Mouse (Mus musculus) limb, embryonic 14.5 days (tissue): ENCODE data around the gene Rap1gap2. TPM values are rescaled to one million over a fixed set of nuclear protein-coding genes. Genes with fewer than 3 reads are reported as not detected.

Source experiments
- ATAC-seq: fragments of 200-750 bp; cut with Nextera tagmentation; 2 replicates; pipeline ENCODE4 v1.8.0; 2017; ENCODE audit warnings: low read depth, moderate number of reproducible peaks, moderate TSS enrichment; ENCODE audit not compliant: low FRiP score
- DNase-seq: peaks from one replicate; pipeline ENCODE4 v3.0.0-alpha.2; 2015; ENCODE audit warnings: low spot score
- H3K27ac ChIP-seq: fragments of 300-500 bp; sonication (generic); replicated peaks from 2 replicates; pipeline ENCODE4 v1.5.1; 2014; ENCODE audit warnings: low read depth, mild to moderate bottlenecking, low read length, moderate library complexity, mixed read lengths
- H3K27me3 ChIP-seq: fragments of 300-500 bp; sonication (generic); 2 replicates; pipeline ENCODE4 v1.6.1; 2014; ENCODE audit warnings: low read length, mixed read lengths; ENCODE audit not compliant: control insufficient read depth, insufficient read depth
- H3K36me3 ChIP-seq: fragments of 300-500 bp; sonication (generic); 2 replicates; pipeline ENCODE4 v1.6.1; 2014; ENCODE audit warnings: mild to moderate bottlenecking, low read length, moderate library complexity, mixed read lengths; ENCODE audit not compliant: control insufficient read depth, insufficient read depth
- H3K4me1 ChIP-seq: fragments of 300-500 bp; sonication (generic); 2 replicates; pipeline ENCODE4 v1.6.1; 2014; ENCODE audit warnings: antibody characterized with exemption, low read length, mixed read lengths; ENCODE audit not compliant: control insufficient read depth, insufficient read depth
- H3K4me2 ChIP-seq: fragments of 300-500 bp; sonication (generic); replicated peaks from 2 replicates; pipeline ENCODE4 v1.6.1; 2014; ENCODE audit warnings: low read depth, mild to moderate bottlenecking, low read length, moderate library complexity; ENCODE audit not compliant: severe bottlenecking
- H3K4me3 ChIP-seq: fragments of 300-500 bp; sonication (generic); replicated peaks from 2 replicates; pipeline ENCODE4 v1.5.1; 2014; ENCODE audit warnings: low read length
- H3K9ac ChIP-seq: fragments of 300-500 bp; sonication (generic); 2 replicates; pipeline ENCODE4 v1.6.1; 2014; ENCODE audit warnings: mild to moderate bottlenecking, low read depth, low read length, moderate library complexity; ENCODE audit not compliant: severe bottlenecking
- H3K9me3 ChIP-seq: fragments of 300-500 bp; sonication (generic); 2 replicates; pipeline ENCODE4 v1.6.1; 2016; ENCODE audit warnings: low read length; ENCODE audit not compliant: control insufficient read depth
- POLR2A ChIP-seq: fragments of 200-500 bp; IDR thresholded peaks from 2 replicates; pipeline ENCODE4 v1.8.0; 2012; ENCODE audit warnings: inconsistent platforms, mild to moderate bottlenecking, moderate library complexity, borderline replicate concordance; ENCODE audit not compliant: insufficient read depth, insufficient read length; ENCODE audit errors: extremely low read depth
- WGBS: fragments of 180-500 bp; shearing (Covaris S2); extraction: QIAGEN DNeasy Blood & Tissue Kit; methylation state at CpG from one replicate; pipeline ENCODE4 v1.1.7; 2014; 5-methylcytosine and 5-hydroxymethylcytosine counted together
- polyA plus RNA-seq, 2 experiments: library from polyadenylated mRNA; depleted of rRNA in 1 of 2; stranded (reverse) in 1 of 2; unstranded in 1 of 2; fragments of >200 nt; fragmentation: Nextera tagmentation in 1 of 2; extraction: Ambion mirVana in 1 of 2; gene quantifications; 2 replicates each; pipeline versions ENCODE4 v1.2.1 to v1.2.3; 2012 to 2014

Rap1gap2 gene
- polyA plus RNA-seq, 2 experiments: 1.1 to 4.1 TPM

- no peak for DNase-seq
- Histone ChIP-seq H3K9ac (no peak overlapping the region), H3K36me3 (no peaks in the 10 kb centered on the region), H3K27ac (no peak overlapping the region), H3K27me3 (no peaks in the 10 kb centered on the region), H3K4me3 (no peak overlapping the region), H3K4me2 (no peak overlapping the region), H3K4me1 (0 out of 2 replicates have a peak, but pooled peaks cover 2% of the 10 kb centered on the region), H3K9me3 (no peaks in the 10 kb centered on the region)
- no peak for ATAC-seq
- no peak for TF ChIP-seq POLR2A
Observed at GRCm38 (mm10) chr11:74501989-74502388, 108.7 kb downstream of the Rap1gap2 start.

DNA sequence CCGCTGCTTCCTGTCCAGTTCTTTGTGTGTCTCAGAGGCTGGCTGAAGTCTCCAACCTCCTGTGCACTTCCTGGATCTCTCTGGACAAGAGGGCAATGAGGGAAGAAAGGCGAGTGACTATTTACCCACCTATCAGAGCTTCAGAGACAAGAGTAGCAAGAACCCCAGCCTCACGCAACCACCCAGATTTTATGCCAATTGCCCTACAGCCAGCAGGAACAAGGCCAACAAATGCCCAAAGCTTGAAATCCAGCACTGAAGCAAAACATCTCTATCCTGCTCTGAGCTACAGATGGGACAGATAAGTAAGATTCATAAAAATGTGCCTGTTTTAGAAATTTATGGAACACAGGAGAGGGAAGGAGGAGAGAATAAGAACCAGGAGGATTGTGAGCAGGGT, 109.7 kb downstream of the Rap1gap2 start:
- Histone ChIP-seq H3K4me3 (no peak overlapping the region), H3K27ac (no peak overlapping the region), H3K9ac (no peak overlapping the region), H3K4me1 (0 out of 2 replicates have a peak, but pooled peaks cover 2% of the 10 kb centered on the region), H3K4me2 (no peak overlapping the region), H3K36me3 (no peaks in the 10 kb centered on the region), H3K9me3 (no peaks in the 10 kb centered on the region), H3K27me3 (no peaks in the 10 kb centered on the region)
- no peak for DNase-seq
- TF ChIP-seq POLR2A: no peak
- ATAC-seq: no peak
- 76% methylated on average over 3 of the region's 3 CpGs for WGBS

DNA sequence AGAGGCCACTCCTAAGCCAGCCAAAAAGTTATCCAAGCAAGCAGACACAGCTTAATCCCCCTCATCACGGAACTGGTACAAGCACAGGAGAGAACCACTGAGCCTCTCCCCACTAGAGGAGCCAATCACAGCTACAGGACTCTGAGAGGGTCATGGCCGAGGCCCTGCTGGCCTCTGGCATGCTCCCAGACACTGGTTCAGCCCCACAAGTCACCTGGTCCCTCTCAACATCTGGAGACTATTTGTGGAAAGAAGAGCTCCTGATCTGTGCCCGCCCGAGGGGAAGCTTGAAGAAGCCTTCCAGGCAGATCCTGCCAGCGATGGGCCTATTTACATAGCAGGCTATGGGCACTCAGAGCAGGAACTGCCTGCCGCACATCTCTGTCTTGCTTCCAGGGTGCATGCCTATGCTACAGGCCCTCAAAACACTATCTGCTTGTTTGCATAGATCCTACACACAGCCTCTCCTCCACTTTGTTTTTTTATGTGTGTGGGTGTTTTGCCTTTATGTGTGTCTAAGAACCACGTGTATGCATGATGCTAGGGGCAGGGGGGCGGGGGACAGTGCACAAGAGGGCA, 111.1 kb downstream of the Rap1gap2 start:
- no peaks in the 10 kb centered on the region for H3K36me3 ChIP-seq
- no peaks in the 10 kb centered on the region for H3K9me3 ChIP-seq
- 0 out of 2 replicates have a peak, but pooled peaks cover 2% of the 10 kb centered on the region for H3K4me1 ChIP-seq
- no peak overlapping the region for H3K4me2 ChIP-seq
- H3K9ac ChIP-seq: no peak overlapping the region
- DNase-seq: no peak
- WGBS: 41% methylated on average over 8 of the region's 8 CpGs
- TF ChIP-seq POLR2A: no peak
- no peak overlapping the region for H3K4me3 ChIP-seq
- no peak overlapping the region for H3K27ac ChIP-seq
- no peaks in the 10 kb centered on the region for H3K27me3 ChIP-seq
- no peak for ATAC-seq

DNA sequence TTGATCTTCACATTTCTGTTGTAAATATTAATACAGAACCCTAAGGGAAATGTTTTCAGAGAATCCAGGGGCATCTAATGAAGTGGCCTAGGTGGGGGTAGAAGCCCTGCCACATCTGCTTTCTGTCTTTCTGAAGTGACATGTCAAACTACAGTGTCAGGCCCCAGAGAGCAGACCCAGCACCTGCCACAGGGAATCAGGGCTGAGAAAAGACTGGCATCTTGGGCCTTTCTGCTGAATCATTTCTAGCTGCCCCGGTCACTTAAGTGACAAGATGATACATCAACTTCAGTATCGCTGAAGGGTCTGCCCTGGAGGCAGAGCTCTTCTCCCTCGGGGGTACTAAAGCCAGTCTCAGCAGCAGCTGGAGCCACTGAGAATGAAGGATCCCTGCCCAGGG, 111.7 kb downstream of the Rap1gap2 start:
- Histone ChIP-seq H3K9me3 (no peaks in the 10 kb centered on the region), H3K4me1 (0 out of 2 replicates have a peak, but pooled peaks cover 2% of the 10 kb centered on the region), H3K9ac (no peak overlapping the region), H3K36me3 (no peaks in the 10 kb centered on the region), H3K4me3 (no peak overlapping the region), H3K4me2 (no peak overlapping the region), H3K27ac (no peak overlapping the region), H3K27me3 (no peaks in the 10 kb centered on the region)
- 30% methylated on average over 3 of the region's 3 CpGs for WGBS
- no peak for TF ChIP-seq POLR2A
- DNase-seq (no peak), ATAC-seq (no peak)

- no peaks in the 10 kb centered on the region for H3K36me3 ChIP-seq
- no peak overlapping the region for H3K27ac ChIP-seq
- no peak for ATAC-seq
- H3K27me3 ChIP-seq: no peaks in the 10 kb centered on the region
- no peak overlapping the region for H3K4me3 ChIP-seq
- no peak overlapping the region for H3K9ac ChIP-seq
- DNase-seq: no peak
- H3K4me1 ChIP-seq: no peaks in the 10 kb centered on the region
- no peak overlapping the region for H3K4me2 ChIP-seq
- 91% methylated on average over 3 of the region's 3 CpGs for WGBS
- H3K9me3 ChIP-seq: no peaks in the 10 kb centered on the region
- TF ChIP-seq POLR2A: no peak
Observed at GRCm38 (mm10) chr11:74496581-74496980, 114.1 kb downstream of the Rap1gap2 start.
